Mouse (Mus musculus) lung, postnatal 25 days (tissue): ENCODE measurements at regions not wholly inside any gene's neighbourhood (a gene's known extent, or its start where the extent isn't known, plus 50 kb on each side); places are given as distances from the start of the nearest gene placed in this dataset.

Experiments
- DNase-seq: peaks from one replicate; pipeline ENCODE4 v3.0.0; 2022; ENCODE audit warnings: low spot score

DNA sequence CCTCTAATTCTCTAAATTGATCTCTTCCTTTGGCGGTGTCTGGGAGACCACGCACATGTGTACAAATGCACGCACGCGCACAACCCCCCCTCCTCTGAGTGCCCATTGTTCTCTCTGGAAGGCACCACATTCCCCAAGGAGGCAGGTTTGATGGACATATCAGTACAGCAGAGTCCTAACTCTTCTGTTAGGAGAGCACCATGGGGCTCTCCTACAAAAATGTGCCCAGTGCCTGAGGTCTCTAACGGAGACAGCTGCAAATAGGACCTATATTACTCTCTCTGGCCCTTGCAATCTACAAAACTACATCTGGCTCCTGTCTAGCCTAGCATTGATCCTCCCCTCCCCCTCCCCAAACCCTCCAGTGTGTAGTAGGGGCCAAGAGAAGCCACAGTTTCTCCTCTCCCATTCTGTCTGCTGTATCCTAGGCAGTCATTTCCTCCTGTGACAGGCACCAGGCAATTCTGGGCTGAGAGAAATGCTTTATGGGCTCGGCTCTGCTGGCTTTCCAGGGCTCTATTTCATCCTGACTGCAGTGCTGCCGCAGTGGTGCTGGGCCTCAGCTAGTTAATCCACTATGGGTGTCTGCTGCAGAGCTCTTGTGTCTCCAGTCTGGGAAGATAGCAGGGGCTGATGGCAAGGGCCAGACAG is 340.6 kb downstream of the Rps24 start:
- DNase-seq = no peak

DNA sequence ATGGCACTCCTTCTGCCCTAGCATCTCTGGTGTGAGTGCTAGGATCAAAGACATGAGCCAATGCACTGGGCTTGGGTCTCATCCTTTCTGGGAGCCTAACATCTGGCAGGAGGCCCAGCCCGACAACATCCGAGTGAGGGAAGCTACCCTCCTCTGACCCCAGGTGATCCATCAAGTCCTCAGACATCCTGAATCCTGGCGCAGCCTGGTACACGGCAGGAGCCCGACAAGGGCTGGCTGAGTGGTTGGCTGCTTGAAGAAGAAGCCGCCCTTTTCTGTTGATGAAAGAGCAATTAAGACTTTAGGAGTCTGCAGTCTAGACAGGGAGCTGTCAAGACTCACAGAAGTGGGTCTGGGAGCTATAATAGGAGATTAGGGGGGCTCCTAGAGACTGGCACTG is 342.1 kb downstream of the Rps24 start:
- no peak for DNase-seq

GRCm38 (mm10) chr14:24833211-24833610 is 346.3 kb downstream of the Rps24 start:
- no peak for DNase-seq

GRCm38 (mm10) chr14:24838219-24838618 is 351.3 kb downstream of the Rps24 start:
- DNase-seq = no peak

GRCm38 (mm10) chr14:24839056-24839455 is 352.1 kb downstream of the Rps24 start:
- no peak for DNase-seq

GRCm38 (mm10) chr14:24841715-24842496 is 355.0 kb downstream of the Rps24 start:
- DNase-seq = no peak

- DNase-seq = no peak
Measured at GRCm38 (mm10) chr14:24843626-24844025, 356.7 kb downstream of the Rps24 start.

GRCm38 (mm10) chr14:24850491-24850890 is 363.6 kb downstream of the Rps24 start:
- DNase-seq = no peak

DNA sequence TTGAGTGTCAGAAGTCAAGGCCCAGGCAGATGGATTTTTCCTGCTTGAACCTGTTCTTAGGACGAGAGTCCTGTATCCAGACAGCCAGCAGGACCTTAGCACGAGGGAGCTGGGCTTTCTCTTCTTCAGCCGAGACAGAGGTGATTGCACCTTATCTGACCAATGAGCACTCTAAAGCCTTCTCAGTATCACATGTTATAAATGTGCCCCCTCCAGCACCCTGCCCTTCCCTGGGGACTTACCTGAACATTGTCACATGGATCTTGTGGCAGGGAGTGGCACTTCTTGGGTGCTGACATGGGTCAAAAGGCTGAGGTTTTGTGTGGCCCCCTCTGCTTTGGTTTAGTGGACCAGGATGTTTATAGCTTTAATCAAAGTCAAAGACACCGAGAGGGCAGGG is 367.5 kb downstream of the Rps24 start:
- no peak for DNase-seq

- no peak for DNase-seq
Measured at GRCm38 (mm10) chr14:24862171-24862570, 375.2 kb downstream of the Rps24 start.

DNA sequence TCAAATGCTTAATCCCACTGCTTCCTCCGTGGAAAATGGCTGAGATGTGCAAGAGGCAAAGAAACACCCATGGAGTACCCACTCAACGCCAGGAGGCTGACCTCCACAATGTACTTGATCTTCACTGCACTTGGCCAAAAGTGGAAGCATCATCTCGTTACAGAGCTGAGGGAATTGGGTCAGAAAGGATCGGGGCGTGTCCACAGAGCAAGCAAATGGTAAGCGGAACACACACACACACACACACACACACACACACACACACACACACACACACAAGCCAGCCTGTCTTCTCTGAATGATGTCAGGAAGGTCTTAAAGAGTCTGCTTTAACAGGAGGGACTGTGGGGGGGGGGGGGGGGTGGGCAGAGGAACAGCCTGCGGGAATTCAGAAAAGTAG is 375.7 kb downstream of the Rps24 start:
- DNase-seq = no peak

GRCm38 (mm10) chr14:24863116-24863515 is 376.2 kb downstream of the Rps24 start:
- no peak for DNase-seq

GRCm38 (mm10) chr14:24865579-24866230 is 378.8 kb downstream of the Rps24 start:
- DNase-seq = peak; percentile 15

DNA sequence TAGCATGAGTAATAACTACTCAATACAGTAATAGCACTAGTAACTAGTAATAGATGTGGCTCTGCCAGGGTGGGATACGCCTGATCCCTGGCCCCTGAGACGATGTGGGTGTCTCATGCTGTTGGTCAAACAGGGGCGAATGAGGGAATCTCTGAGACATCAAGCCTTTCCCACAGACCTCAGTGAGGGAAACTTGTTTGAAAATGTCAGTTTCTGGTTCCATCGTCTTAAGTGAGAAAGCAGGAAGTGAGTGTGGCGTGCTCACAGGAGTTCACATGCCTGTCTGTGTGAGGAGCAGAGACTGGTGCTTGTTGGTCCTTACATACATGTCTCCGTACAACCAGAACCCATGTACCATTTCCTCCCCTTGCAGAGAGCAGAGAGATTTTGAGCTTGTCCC is 380.9 kb downstream of the Rps24 start:
- DNase-seq = no peak

GRCm38 (mm10) chr14:24868756-24869155 is 381.8 kb downstream of the Rps24 start:
- DNase-seq = no peak

- no peak for DNase-seq
Measured at GRCm38 (mm10) chr14:24870246-24870645, 383.3 kb downstream of the Rps24 start.

DNA sequence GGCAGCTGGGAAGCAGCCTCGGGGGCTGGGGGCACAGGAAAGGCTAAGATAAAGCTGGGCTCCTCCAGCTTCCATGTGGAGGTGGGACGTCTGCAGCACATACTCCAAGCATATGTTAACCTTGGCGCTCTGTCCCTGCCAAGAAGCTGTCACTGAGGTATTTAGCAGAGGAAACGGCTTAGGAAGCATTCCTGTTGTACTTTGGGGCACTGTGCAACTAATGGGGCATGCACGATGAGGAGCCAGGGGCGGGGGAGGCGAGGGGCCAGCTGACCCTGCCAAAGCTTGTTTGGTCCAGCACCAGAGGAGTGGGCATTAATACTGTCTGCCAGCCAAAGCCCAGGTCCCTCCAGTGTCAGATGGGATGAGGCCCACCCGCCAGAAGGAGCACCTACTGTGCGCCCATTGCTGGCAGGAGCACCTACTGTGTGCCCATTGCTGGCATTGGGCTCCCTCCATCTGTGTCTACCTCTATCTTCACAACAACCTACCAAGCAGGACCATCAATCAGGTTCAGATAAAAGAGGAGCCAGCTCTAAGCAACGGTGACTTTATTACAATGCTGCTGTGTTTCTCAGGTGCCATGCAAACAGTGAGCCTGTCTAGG is 384.6 kb downstream of the Rps24 start:
- DNase-seq = no peak

DNA sequence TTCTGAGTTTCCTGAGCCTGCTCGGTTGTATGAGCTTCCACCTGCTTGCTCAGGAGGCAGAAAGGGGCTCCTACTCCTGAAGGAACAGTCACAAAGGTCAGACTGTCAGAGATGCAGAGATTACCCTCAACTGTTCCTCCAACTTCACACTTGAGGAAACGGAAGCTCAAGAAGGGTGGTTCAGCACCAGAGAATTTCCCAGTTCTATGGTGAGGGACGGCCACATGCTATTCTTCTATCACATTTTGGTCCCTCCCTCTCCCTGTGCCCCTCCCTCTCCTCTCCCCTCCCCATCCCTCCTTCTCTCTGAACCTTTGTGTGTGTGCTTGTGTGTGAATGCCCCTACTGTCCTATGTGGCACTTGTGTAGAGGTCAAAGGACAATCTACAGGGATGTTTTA is 386.0 kb downstream of the Rps24 start:
- no peak for DNase-seq

GRCm38 (mm10) chr14:24873406-24873805 is 386.5 kb downstream of the Rps24 start:
- no peak for DNase-seq

DNA sequence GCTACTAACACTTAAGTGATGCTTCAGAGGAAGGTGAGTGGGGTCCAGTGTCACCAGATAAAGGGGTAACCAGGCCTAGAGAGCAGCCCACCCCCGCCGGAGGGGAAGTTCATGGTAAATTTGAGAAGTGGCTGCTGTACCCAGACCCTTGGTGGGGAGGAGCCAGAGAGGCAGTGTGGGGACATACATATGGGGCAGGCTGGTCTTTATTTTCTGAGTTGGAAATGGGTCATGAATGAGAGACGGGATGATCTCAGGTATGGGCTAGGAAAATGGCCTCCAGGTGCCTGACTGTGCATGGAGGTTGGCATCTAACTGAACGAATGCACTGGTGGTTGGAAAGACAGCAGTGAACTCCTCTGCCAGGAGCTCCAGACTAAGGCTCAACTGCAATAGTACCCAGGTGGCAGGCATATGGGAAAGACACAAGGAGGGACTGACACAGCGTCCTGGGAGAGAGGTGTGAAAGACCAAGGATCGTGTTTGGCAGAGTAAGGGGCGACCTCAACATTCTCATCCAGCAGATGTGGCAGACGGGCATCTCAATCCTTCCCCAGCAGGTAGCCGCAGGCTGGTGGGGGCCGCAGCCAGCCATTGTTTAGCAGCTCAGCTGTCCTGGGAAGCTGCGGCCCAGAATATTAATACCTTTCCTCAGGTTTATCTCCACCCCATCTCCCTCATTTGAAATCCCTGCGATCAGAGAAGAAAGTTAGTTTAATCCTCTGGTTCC is 387.7 kb downstream of the Rps24 start:
- DNase-seq = no peak

- no peak for DNase-seq
Measured at GRCm38 (mm10) chr14:24875156-24875545, 388.2 kb downstream of the Rps24 start.

- DNase-seq = no peak
Measured at GRCm38 (mm10) chr14:24875934-24876333, 389.0 kb downstream of the Rps24 start.
